Mouse (Mus musculus) limb, embryonic 14.5 days (tissue): ENCODE data around the gene Cgrrf1. TPM values are rescaled to one million over a fixed set of nuclear protein-coding genes. Genes with fewer than 3 reads are reported as not detected.

ENCODE experiments used
- ATAC-seq: fragments of 200-750 bp; cut with Nextera tagmentation; 2 replicates; pipeline ENCODE4 v1.8.0; 2017; ENCODE audit warnings: low read depth, moderate number of reproducible peaks, moderate TSS enrichment; ENCODE audit not compliant: low FRiP score
- DNase-seq: peaks from one replicate; pipeline ENCODE4 v3.0.0-alpha.2; 2015; ENCODE audit warnings: low spot score
- H3K27ac ChIP-seq: fragments of 300-500 bp; sonication (generic); replicated peaks from 2 replicates; pipeline ENCODE4 v1.5.1; 2014; ENCODE audit warnings: low read depth, mild to moderate bottlenecking, low read length, moderate library complexity, mixed read lengths
- H3K27me3 ChIP-seq: fragments of 300-500 bp; sonication (generic); 2 replicates; pipeline ENCODE4 v1.6.1; 2014; ENCODE audit warnings: low read length, mixed read lengths; ENCODE audit not compliant: control insufficient read depth, insufficient read depth
- H3K36me3 ChIP-seq: fragments of 300-500 bp; sonication (generic); 2 replicates; pipeline ENCODE4 v1.6.1; 2014; ENCODE audit warnings: mild to moderate bottlenecking, low read length, moderate library complexity, mixed read lengths; ENCODE audit not compliant: control insufficient read depth, insufficient read depth
- H3K4me1 ChIP-seq: fragments of 300-500 bp; sonication (generic); 2 replicates; pipeline ENCODE4 v1.6.1; 2014; ENCODE audit warnings: antibody characterized with exemption, low read length, mixed read lengths; ENCODE audit not compliant: control insufficient read depth, insufficient read depth
- H3K4me2 ChIP-seq: fragments of 300-500 bp; sonication (generic); replicated peaks from 2 replicates; pipeline ENCODE4 v1.6.1; 2014; ENCODE audit warnings: low read depth, mild to moderate bottlenecking, low read length, moderate library complexity; ENCODE audit not compliant: severe bottlenecking
- H3K4me3 ChIP-seq: fragments of 300-500 bp; sonication (generic); replicated peaks from 2 replicates; pipeline ENCODE4 v1.5.1; 2014; ENCODE audit warnings: low read length
- H3K9ac ChIP-seq: fragments of 300-500 bp; sonication (generic); 2 replicates; pipeline ENCODE4 v1.6.1; 2014; ENCODE audit warnings: mild to moderate bottlenecking, low read depth, low read length, moderate library complexity; ENCODE audit not compliant: severe bottlenecking
- H3K9me3 ChIP-seq: fragments of 300-500 bp; sonication (generic); 2 replicates; pipeline ENCODE4 v1.6.1; 2016; ENCODE audit warnings: low read length; ENCODE audit not compliant: control insufficient read depth
- POLR2A ChIP-seq: fragments of 200-500 bp; IDR thresholded peaks from 2 replicates; pipeline ENCODE4 v1.8.0; 2012; ENCODE audit warnings: inconsistent platforms, mild to moderate bottlenecking, moderate library complexity, borderline replicate concordance; ENCODE audit not compliant: insufficient read depth, insufficient read length; ENCODE audit errors: extremely low read depth
- WGBS: fragments of 180-500 bp; shearing (Covaris S2); extraction: QIAGEN DNeasy Blood & Tissue Kit; methylation state at CpG from one replicate; pipeline ENCODE4 v1.1.7; 2014; 5-methylcytosine and 5-hydroxymethylcytosine counted together
- polyA plus RNA-seq, 2 experiments: library from polyadenylated mRNA; depleted of rRNA in 1 of 2; stranded (reverse) in 1 of 2; unstranded in 1 of 2; fragments of >200 nt; fragmentation: Nextera tagmentation in 1 of 2; extraction: Ambion mirVana in 1 of 2; gene quantifications; 2 replicates each; pipeline versions ENCODE4 v1.2.1 to v1.2.3; 2012 to 2014

Gene Cgrrf1
- polyA plus RNA-seq, 2 experiments, result 19.5 to 26.7 TPM

GRCm38 (mm10) chr14:46800684-46801345 is 31.1 kb upstream of the Cgrrf1 start:
- WGBS, result 65% methylated on average over 3 of the region's 3 CpGs
- Histone ChIP-seq H3K27ac (no peak overlapping the region), H3K9ac (no peak overlapping the region), H3K4me2 (no peak overlapping the region), H3K4me1 (no peaks in the 10 kb centered on the region), H3K4me3 (no peak overlapping the region), H3K9me3 (no peaks in the 10 kb centered on the region), H3K27me3 (no peaks in the 10 kb centered on the region), H3K36me3 (0 out of 2 replicates have a peak, but pooled peaks cover 3% of the 10 kb centered on the region)
- no peak for TF ChIP-seq POLR2A
- DNase-seq (peak; percentile 13), ATAC-seq (no peak)

GRCm38 (mm10) chr14:46803259-46803658 is 28.7 kb upstream of the Cgrrf1 start:
- DNase-seq (no peak), ATAC-seq (no peak)
- Histone ChIP-seq H3K27me3 (no peaks in the 10 kb centered on the region), H3K4me3 (no peak overlapping the region), H3K9ac (no peak overlapping the region), H3K36me3 (peaks cover 9% of the 10 kb centered on the region; the same call in 1 of the 2 replicates), H3K4me2 (no peak overlapping the region), H3K9me3 (no peaks in the 10 kb centered on the region), H3K27ac (no peak overlapping the region), H3K4me1 (no peaks in the 10 kb centered on the region)
- TF ChIP-seq POLR2A, result no peak
- WGBS, result 87% methylated on average over 4 of the region's 4 CpGs

- no peak overlapping the region for H3K9ac ChIP-seq
- peaks cover 9% of the 10 kb centered on the region for H3K36me3 ChIP-seq
- no peak for ATAC-seq
- no peak overlapping the region for H3K4me2 ChIP-seq
- no peak for TF ChIP-seq POLR2A
- H3K4me3 ChIP-seq, result no peak overlapping the region
- H3K9me3 ChIP-seq, result no peaks in the 10 kb centered on the region
- 96% methylated on average over 1 of the region's 1 CpGs for WGBS
- H3K27me3 ChIP-seq, result no peaks in the 10 kb centered on the region
- no peak overlapping the region for H3K27ac ChIP-seq
- H3K4me1 ChIP-seq, result no peaks in the 10 kb centered on the region
- no peak for DNase-seq
Measured at GRCm38 (mm10) chr14:46803791-46804190, 28.1 kb upstream of the Cgrrf1 start.

- no peak overlapping the region for H3K4me2 ChIP-seq
- H3K27me3 ChIP-seq, result no peaks in the 10 kb centered on the region
- ATAC-seq (no peak), DNase-seq (no peak)
- peaks cover 24% of the 10 kb centered on the region for H3K36me3 ChIP-seq
- no peak overlapping the region for H3K9ac ChIP-seq
- no peak for TF ChIP-seq POLR2A
- 81% methylated on average over 5 of the region's 5 CpGs for WGBS
- H3K9me3 ChIP-seq, result no peaks in the 10 kb centered on the region
- H3K4me1 ChIP-seq, result no peaks in the 10 kb centered on the region
- H3K27ac ChIP-seq, result no peak overlapping the region
- H3K4me3 ChIP-seq, result no peak overlapping the region
Measured at GRCm38 (mm10) chr14:46806186-46806585, 25.7 kb upstream of the Cgrrf1 start.

- Histone ChIP-seq H3K4me2 (no peak overlapping the region), H3K9ac (no peak overlapping the region), H3K4me1 (no peaks in the 10 kb centered on the region), H3K4me3 (no peak overlapping the region), H3K27me3 (no peaks in the 10 kb centered on the region), H3K36me3 (peaks cover 40% of the 10 kb centered on the region), H3K9me3 (no peaks in the 10 kb centered on the region), H3K27ac (no peak overlapping the region)
- 82% methylated on average over 3 of the region's 3 CpGs for WGBS
- DNase-seq (no peak), ATAC-seq (no peak)
- no peak for TF ChIP-seq POLR2A
Measured at GRCm38 (mm10) chr14:46807927-46808326, 24.0 kb upstream of the Cgrrf1 start.
